Mouse (Mus musculus) forebrain, embryonic 11.5 days (tissue): ENCODE measurements around the gene Pkd2l1. TPM values are rescaled to one million over a fixed set of nuclear protein-coding genes. Genes with fewer than 3 reads are reported as not detected.

ENCODE experiments used
- ATAC-seq: fragments of 200-750 bp; cut with Nextera tagmentation; replicated peaks from 2 replicates; pipeline ENCODE4 v1.8.0; 2017; ENCODE audit warnings: moderate TSS enrichment; ENCODE audit not compliant: low FRiP score
- DNase-seq: peaks from one replicate; pipeline ENCODE4 v3.0.0-alpha.2; 2017; ENCODE audit warnings: low spot score
- H3K27ac ChIP-seq: fragments of 300-500 bp; sonication (generic); 2 replicates; pipeline ENCODE4 v1.5.1; 2014; ENCODE audit warnings: low read depth, low read length
- H3K27me3 ChIP-seq: fragments of 300-500 bp; sonication (generic); 2 replicates; pipeline ENCODE4 v1.6.1; 2014; ENCODE audit warnings: mild to moderate bottlenecking, low read length, mixed read lengths; ENCODE audit not compliant: control insufficient read depth, insufficient read depth
- H3K36me3 ChIP-seq: fragments of 300-500 bp; sonication (generic); 2 replicates; pipeline ENCODE4 v1.6.1; 2014; ENCODE audit warnings: mild to moderate bottlenecking, low read length, moderate library complexity, mixed read lengths; ENCODE audit not compliant: control insufficient read depth, insufficient read depth
- H3K4me1 ChIP-seq: fragments of 300-500 bp; sonication (generic); replicated peaks from 2 replicates; pipeline ENCODE4 v1.6.1; 2014; ENCODE audit warnings: low read length, mixed read lengths; ENCODE audit not compliant: control insufficient read depth, insufficient read depth
- H3K4me2 ChIP-seq: fragments of 300-500 bp; sonication (generic); 2 replicates; pipeline ENCODE4 v1.6.1; 2014; ENCODE audit warnings: low read depth, mild to moderate bottlenecking, low read length, moderate library complexity, mixed read lengths; ENCODE audit not compliant: severe bottlenecking
- H3K4me3 ChIP-seq: fragments of 300-500 bp; sonication (generic); 2 replicates; pipeline ENCODE4 v1.5.1; 2014; ENCODE audit warnings: low read depth, low read length
- H3K9ac ChIP-seq: fragments of 300-500 bp; sonication (generic); 2 replicates; pipeline ENCODE4 v1.6.1; 2014; ENCODE audit warnings: low read length
- H3K9me3 ChIP-seq: fragments of 300-500 bp; sonication (generic); 2 replicates; pipeline ENCODE4 v1.6.1; 2016; ENCODE audit warnings: low read length, mixed read lengths; ENCODE audit not compliant: control insufficient read depth
- WGBS: fragments of 180-500 bp; shearing (Covaris S2); extraction: QIAGEN DNeasy Blood & Tissue Kit; methylation state at CpG from one replicate; pipeline ENCODE4 v1.1.7; 2014; 5-methylcytosine and 5-hydroxymethylcytosine counted together
- polyA plus RNA-seq: library from polyadenylated mRNA; unstranded; fragments of >200 nt; fragmentation: Nextera tagmentation; extraction: Ambion mirVana; gene quantifications from 2 replicates; pipeline ENCODE4 v1.2.1, GENCODE M21; 2014

Gene Pkd2l1
- polyA plus RNA-seq, 1 experiment from 2014 or later: 0.39 TPM

DNA sequence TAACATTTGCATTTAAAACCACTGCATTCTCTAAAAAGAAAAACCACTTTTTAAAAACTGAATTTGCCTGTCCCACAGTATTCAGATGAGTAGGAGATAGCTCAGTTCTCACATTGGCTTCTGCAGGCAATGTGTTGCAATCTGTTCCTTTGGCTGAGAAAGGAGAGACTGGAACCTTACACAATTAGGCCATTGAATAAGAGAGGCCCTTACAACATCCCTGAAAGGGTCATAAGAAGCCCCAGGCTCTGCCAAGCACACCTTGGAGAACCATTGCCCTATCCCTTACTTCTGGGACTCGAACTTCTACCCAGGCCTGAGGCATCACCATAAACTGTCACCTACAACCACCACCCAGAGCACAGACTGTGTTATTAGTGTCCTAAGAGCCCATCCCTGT lies 11.7 kb downstream of the Pkd2l1 start:
- no peak for ATAC-seq
- Histone ChIP-seq H3K27me3 (no peaks in the 10 kb centered on the region), H3K36me3 (no peaks in the 10 kb centered on the region), H3K4me3 (no peak overlapping the region), H3K9ac (no peak overlapping the region), H3K27ac (no peak overlapping the region), H3K4me1 (no peaks in the 10 kb centered on the region), H3K9me3 (peaks cover 6% of the 10 kb centered on the region; the same call in 1 of the 2 replicates), H3K4me2 (no peak overlapping the region)
- DNase-seq: no peak
- 86% methylated on average over 1 of the region's 1 CpGs for WGBS

DNA sequence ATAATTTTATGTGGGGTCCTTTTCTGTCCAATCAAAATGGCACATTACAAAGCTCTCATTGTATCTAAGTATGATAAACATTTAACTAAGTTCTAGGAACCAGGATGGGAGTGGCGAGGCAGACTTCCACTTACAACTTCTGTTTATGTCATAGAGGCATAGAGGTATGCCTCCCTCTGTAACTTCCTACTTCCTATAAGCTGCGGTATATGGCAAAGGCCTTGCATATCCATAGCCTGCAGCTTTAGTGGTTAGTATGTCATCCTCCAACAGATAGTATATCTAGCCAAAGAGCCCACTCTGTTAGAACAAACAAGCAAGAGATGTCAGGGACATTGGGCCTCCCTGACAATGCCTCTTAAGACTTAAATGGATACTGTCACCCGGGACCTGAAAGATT lies 15.5 kb downstream of the Pkd2l1 start:
- Histone ChIP-seq H3K4me1 (no peaks in the 10 kb centered on the region), H3K9me3 (peaks cover 6% of the 10 kb centered on the region; the same call in 1 of the 2 replicates), H3K9ac (no peak overlapping the region), H3K36me3 (no peaks in the 10 kb centered on the region), H3K4me2 (no peak overlapping the region), H3K27ac (no peak overlapping the region), H3K27me3 (no peaks in the 10 kb centered on the region), H3K4me3 (no peak overlapping the region)
- DNase-seq (no peak), ATAC-seq (no peak)
- 90% methylated on average over 3 of the region's 3 CpGs for WGBS

DNA sequence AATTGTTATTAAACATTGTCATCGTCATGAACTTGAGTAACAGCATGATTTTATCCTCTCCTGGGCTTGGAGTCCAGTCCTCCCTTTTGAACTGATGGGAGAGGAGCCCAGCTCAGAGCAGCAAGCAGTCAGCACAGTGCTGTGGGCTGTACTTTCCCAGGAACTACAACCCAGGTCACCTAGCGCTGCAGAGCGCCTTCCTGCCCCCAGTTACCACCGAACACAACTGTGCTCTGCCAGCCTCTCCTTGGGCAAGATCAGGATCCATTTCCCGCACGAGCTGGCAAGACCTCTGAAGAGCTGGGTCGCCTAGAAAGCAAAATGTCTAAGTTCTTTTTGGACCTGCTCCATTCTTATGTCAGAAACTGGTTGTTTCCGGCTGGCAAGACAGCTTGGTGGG lies 17.4 kb downstream of the Pkd2l1 start:
- ATAC-seq: no peak
- Histone ChIP-seq H3K9ac (no peak overlapping the region), H3K4me1 (no peaks in the 10 kb centered on the region), H3K27ac (no peak overlapping the region), H3K9me3 (peaks cover 6% of the 10 kb centered on the region; the same call in 1 of the 2 replicates), H3K27me3 (no peaks in the 10 kb centered on the region), H3K4me3 (no peak overlapping the region), H3K36me3 (no peaks in the 10 kb centered on the region), H3K4me2 (no peak overlapping the region)
- WGBS: 69% methylated on average over 8 of the region's 8 CpGs
- no peak for DNase-seq

DNA sequence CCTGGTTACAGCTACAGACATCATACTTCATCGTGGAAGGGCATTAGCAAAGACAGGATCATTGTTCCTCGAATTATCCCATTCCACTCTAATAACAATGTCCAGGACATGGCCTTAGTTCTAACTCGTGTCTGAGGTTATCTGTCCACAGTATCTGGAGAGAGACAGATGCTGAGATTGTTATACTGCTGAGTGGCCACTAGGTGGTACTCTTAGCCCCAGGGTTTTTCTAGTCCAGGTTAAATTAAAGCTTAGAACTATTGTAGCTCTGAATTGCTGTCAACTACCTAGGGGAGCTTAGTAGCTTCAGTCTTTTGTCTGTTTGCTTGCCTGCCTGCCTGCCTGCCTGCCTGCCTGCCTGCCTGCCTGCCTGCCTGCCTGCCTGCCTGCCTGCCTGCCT lies 30.7 kb downstream of the Pkd2l1 start:
- no peak overlapping the region for H3K27ac ChIP-seq
- H3K9me3 ChIP-seq: no peaks in the 10 kb centered on the region
- no peak overlapping the region for H3K9ac ChIP-seq
- no peak for ATAC-seq
- WGBS: 22% methylated on average over 3 of the region's 3 CpGs
- H3K36me3 ChIP-seq: no peaks in the 10 kb centered on the region
- H3K4me2 ChIP-seq: no peak overlapping the region
- no peaks in the 10 kb centered on the region for H3K4me1 ChIP-seq
- H3K4me3 ChIP-seq: no peak overlapping the region
- DNase-seq: no peak
- H3K27me3 ChIP-seq: no peaks in the 10 kb centered on the region

DNA sequence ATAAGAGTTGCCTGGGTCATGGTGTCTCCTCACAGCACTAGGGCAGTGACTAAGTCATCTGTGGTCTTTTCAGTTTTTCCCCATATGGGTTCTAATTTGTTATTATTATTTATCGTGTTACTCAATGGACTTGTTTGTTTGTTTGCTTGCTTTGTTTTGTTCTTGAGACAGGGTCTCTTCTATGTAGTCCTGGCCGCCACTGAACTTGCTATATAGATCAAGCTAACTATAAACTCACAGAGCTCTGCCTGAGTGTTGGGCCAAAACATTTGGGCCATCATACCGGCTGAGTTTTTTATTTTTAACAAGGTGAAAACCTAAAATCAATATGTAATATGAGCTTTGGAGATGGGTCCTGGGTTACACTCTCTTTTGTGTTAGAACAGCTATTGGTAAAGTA lies 32.9 kb downstream of the Pkd2l1 start:
- Histone ChIP-seq H3K4me1 (no peaks in the 10 kb centered on the region), H3K9me3 (no peaks in the 10 kb centered on the region), H3K9ac (no peak overlapping the region), H3K27ac (no peak overlapping the region), H3K4me2 (no peak overlapping the region), H3K36me3 (no peaks in the 10 kb centered on the region), H3K27me3 (no peaks in the 10 kb centered on the region), H3K4me3 (no peak overlapping the region)
- ATAC-seq: no peak
- DNase-seq: no peak
- 88% methylated on average over 3 of the region's 3 CpGs for WGBS

DNA sequence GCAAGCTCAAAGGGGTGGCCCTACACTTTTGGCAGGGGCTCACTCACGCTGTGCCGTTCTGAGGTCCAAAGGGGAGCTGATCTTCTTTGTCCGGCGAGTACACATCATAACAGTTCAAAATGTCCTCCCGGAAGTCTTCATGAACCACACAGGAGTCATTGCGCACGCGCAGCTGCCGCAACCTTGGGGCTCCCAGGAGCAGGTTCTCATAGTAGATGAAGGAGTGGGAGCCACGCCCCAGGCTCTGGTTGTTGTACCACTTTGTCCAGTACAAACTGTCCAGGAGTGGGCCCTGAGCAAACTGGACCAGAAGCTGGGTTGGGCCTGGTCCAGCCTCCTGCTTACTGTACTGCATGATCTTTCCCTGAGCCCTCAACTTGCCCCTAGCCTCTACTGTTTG lies 35.2 kb downstream of the Pkd2l1 start:
- no peak overlapping the region for H3K4me3 ChIP-seq
- no peaks in the 10 kb centered on the region for H3K4me1 ChIP-seq
- H3K9me3 ChIP-seq: no peaks in the 10 kb centered on the region
- H3K4me2 ChIP-seq: no peak overlapping the region
- WGBS: 96% methylated on average over 10 of the region's 10 CpGs
- no peak overlapping the region for H3K9ac ChIP-seq
- H3K36me3 ChIP-seq: no peaks in the 10 kb centered on the region
- ATAC-seq (no peak), DNase-seq (no peak)
- H3K27me3 ChIP-seq: no peaks in the 10 kb centered on the region
- no peak overlapping the region for H3K27ac ChIP-seq

DNA sequence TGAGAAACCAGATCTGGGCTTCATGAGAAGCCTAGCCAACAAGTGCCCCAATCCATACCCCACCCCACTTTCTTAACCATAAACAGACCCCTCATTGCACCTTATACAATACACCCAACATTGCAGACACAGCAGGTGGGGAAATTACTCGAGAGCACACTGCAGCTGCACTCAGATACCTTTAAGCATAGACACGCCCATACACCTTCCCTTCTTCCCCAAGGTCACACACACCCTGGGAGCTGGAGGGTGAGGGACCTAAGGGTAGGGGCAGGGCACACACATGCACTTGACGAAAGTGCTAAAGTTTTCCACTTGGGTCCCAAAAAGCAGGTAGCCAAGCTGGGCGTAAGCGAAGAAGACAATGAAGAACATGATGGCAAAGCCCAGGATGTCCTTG lies 38.5 kb downstream of the Pkd2l1 start:
- Histone ChIP-seq H3K27me3 (no peaks in the 10 kb centered on the region), H3K9me3 (no peaks in the 10 kb centered on the region), H3K9ac (no peak overlapping the region), H3K4me3 (no peak overlapping the region), H3K36me3 (no peaks in the 10 kb centered on the region), H3K4me1 (no peaks in the 10 kb centered on the region), H3K4me2 (no peak overlapping the region), H3K27ac (no peak overlapping the region)
- WGBS: 84% methylated on average over 5 of the region's 5 CpGs
- DNase-seq: no peak
- ATAC-seq: no peak

DNA sequence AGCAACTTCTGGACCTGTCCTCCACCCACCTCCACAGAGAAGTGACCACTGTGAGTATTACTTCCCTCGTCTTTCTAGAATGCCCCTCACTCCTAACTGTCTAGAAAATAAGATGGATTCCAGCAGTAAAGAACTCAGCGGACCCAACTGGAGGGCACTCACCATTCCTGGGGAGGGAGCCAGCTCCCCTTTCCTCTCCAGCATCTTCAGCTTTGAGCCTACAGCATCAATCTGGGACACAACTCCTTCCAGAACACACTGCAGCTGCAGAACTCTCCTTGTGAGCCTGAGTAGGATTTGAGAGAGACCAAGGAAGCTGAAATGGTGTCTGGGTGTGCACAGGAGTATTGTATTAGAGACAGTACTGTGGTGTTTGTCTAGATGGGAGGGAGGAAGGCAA lies 43.3 kb downstream of the Pkd2l1 start:
- Histone ChIP-seq H3K4me1 (peaks cover 6% of the 10 kb centered on the region), H3K36me3 (no peaks in the 10 kb centered on the region), H3K27ac (no peak overlapping the region), H3K9ac (no peak overlapping the region), H3K4me3 (no peak overlapping the region), H3K4me2 (no peak overlapping the region), H3K9me3 (no peaks in the 10 kb centered on the region), H3K27me3 (no peaks in the 10 kb centered on the region)
- DNase-seq: no peak
- 80% methylated on average over 2 of the region's 2 CpGs for WGBS
- no peak for ATAC-seq

DNA sequence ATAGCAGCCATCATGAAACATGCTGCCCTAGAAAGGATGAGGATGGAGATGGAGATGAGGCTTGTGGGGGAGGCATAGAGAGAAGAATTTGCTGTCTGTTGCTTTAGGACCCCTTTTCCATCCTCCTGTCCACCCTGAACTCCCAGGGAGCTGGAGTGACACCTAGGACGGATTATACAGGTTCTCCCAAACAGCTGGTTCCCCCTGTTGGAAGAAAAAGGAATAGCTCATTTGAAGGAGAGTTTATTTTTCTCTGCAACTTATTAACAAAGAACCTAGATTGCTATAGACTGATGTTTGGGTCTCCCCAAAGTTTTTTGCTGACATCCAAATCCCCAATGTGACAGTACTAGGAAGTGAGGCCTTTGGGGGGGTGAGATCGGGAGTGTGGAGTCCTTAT lies 43.9 kb downstream of the Pkd2l1 start:
- peaks cover 6% of the 10 kb centered on the region for H3K4me1 ChIP-seq
- no peak overlapping the region for H3K4me2 ChIP-seq
- H3K36me3 ChIP-seq: no peaks in the 10 kb centered on the region
- H3K27me3 ChIP-seq: no peaks in the 10 kb centered on the region
- no peak overlapping the region for H3K4me3 ChIP-seq
- no peak for DNase-seq
- H3K27ac ChIP-seq: no peak overlapping the region
- H3K9ac ChIP-seq: no peak overlapping the region
- WGBS: 34% methylated on average over 2 of the region's 2 CpGs
- H3K9me3 ChIP-seq: no peaks in the 10 kb centered on the region
- ATAC-seq: no peak
